Comparison of ENCODE assay signal across 9 mouse cellular contexts in genomic region chr11:104302628-104303027, GRCm38 (mm10).
DNase-seq lines count a peak whose midpoint lies in the region; ATAC-seq lines count a peak whose summit lies in the region.
"Had no signal": no experiment of that assay in that cellular context is flagged by ENCODE, and none has a peak within 500 bp of the region (broad histone marks: within the 10 kb centered on the region; RNA-seq: fewer than 3 reads in every experiment).

No protein-coding gene starts in this region.

- peaks cover 3% of the 10 kb centered on the region; the same call in 1 of the 2 replicates for H3K27me3 ChIP-seq in hindbrain, embryonic 12.5 days
- H3K27me3 ChIP-seq in hindbrain, embryonic 14.5 days (ENCODE audit: control insufficient read depth, insufficient read depth, low read length): no peaks in the 10 kb centered on the region
- H3K27me3 ChIP-seq in midbrain, embryonic 14.5 days (ENCODE audit: control insufficient read depth, insufficient read depth, low read length): no peaks in the 10 kb centered on the region
- H3K27me3 ChIP-seq in midbrain, embryonic 11.5 days (ENCODE audit: control insufficient read depth, insufficient read depth, low read length): no peaks in the 10 kb centered on the region
- H3K27me3 ChIP-seq in embryonic facial prominence, embryonic 15.5 days: no peaks in the 10 kb centered on the region

- H3K4me1 ChIP-seq in hindbrain, embryonic 12.5 days: peaks cover 7% of the 10 kb centered on the region
- H3K4me1 ChIP-seq in hindbrain, embryonic 14.5 days (replicated peaks; ENCODE audit: control insufficient read depth, insufficient read depth, low read length): no peaks in the 10 kb centered on the region
- no peaks in the 10 kb centered on the region for H3K4me1 ChIP-seq in midbrain, embryonic 14.5 days (ENCODE audit: control insufficient read depth, insufficient read depth, low read length)
- H3K4me1 ChIP-seq in midbrain, embryonic 11.5 days (ENCODE audit: control insufficient read depth, insufficient read depth, low read length): 0 out of 2 replicates have a peak, but pooled peaks cover 3% of the 10 kb centered on the region
- peaks cover 27% of the 10 kb centered on the region for H3K4me1 ChIP-seq in embryonic facial prominence, embryonic 15.5 days

- H3K4me3 ChIP-seq in hindbrain, embryonic 12.5 days: no peak overlapping the region
- no peak overlapping the region for H3K4me3 ChIP-seq in hindbrain, embryonic 14.5 days (replicated peaks; ENCODE audit: low read length)
- no peak overlapping the region for H3K4me3 ChIP-seq in midbrain, embryonic 14.5 days (replicated peaks; ENCODE audit: low read depth, low read length)
- H3K4me3 ChIP-seq in midbrain, embryonic 11.5 days (ENCODE audit: low read depth, low read length): no peak overlapping the region
- no peak overlapping the region for H3K4me3 ChIP-seq in embryonic facial prominence, embryonic 15.5 days (replicated peaks)

- 50% methylated on average over 12 of the region's 12 CpGs for WGBS in hindbrain, embryonic 12.5 days
- WGBS in hindbrain, embryonic 14.5 days: 50% methylated on average over 12 of the region's 12 CpGs
- whole genome bisulfite sequencing in midbrain, embryonic 14.5 days: 47% methylated on average over 12 of the region's 12 CpGs
- 54% methylated on average over 12 of the region's 12 CpGs for WGBS in midbrain, embryonic 11.5 days
- 23% methylated on average over 12 of the region's 12 CpGs for WGBS in embryonic facial prominence, embryonic 15.5 days

- H3K9me3 ChIP-seq in hindbrain, embryonic 12.5 days (replicated peaks): no peaks in the 10 kb centered on the region
- no peaks in the 10 kb centered on the region for H3K9me3 ChIP-seq in hindbrain, embryonic 14.5 days (ENCODE audit: control insufficient read depth, low read length)
- no peaks in the 10 kb centered on the region for H3K9me3 ChIP-seq in midbrain, embryonic 14.5 days (ENCODE audit: control insufficient read depth, low read length)
- no peaks in the 10 kb centered on the region for H3K9me3 ChIP-seq in midbrain, embryonic 11.5 days (ENCODE audit: control insufficient read depth, low read length)
- no peaks in the 10 kb centered on the region for H3K9me3 ChIP-seq in embryonic facial prominence, embryonic 15.5 days (replicated peaks)
- H3K9me3 ChIP-seq: G1E had no signal

- H3K9ac ChIP-seq in hindbrain, embryonic 12.5 days: no peak overlapping the region
- no peak overlapping the region for H3K9ac ChIP-seq in hindbrain, embryonic 14.5 days
- no peak overlapping the region for H3K9ac ChIP-seq in midbrain, embryonic 14.5 days (replicated peaks; ENCODE audit: low read length)
- no peak overlapping the region for H3K9ac ChIP-seq in midbrain, embryonic 11.5 days (ENCODE audit: low read length)
- no peak overlapping the region for H3K9ac ChIP-seq in embryonic facial prominence, embryonic 15.5 days

- H3K36me3 ChIP-seq in hindbrain, embryonic 12.5 days: peaks cover 17% of the 10 kb centered on the region; the same call in 1 of the 2 replicates
- peaks cover 87% of the 10 kb centered on the region for H3K36me3 ChIP-seq in hindbrain, embryonic 14.5 days (replicated peaks; ENCODE audit: control insufficient read depth, insufficient read depth)
- peaks cover 55% of the 10 kb centered on the region for H3K36me3 ChIP-seq in midbrain, embryonic 14.5 days (ENCODE audit: control insufficient read depth, insufficient read depth, low read length)
- no peaks in the 10 kb centered on the region for H3K36me3 ChIP-seq in midbrain, embryonic 11.5 days (ENCODE audit: control insufficient read depth, insufficient read depth, low read length)
- no peaks in the 10 kb centered on the region for H3K36me3 ChIP-seq in embryonic facial prominence, embryonic 15.5 days

- no peak for DNase-seq in hindbrain, embryonic 14.5 days (ENCODE audit: low spot score)
- DNase-seq in midbrain, embryonic 14.5 days: peak; percentile 28
- no peak for DNase-seq in midbrain, embryonic 11.5 days (ENCODE audit: low spot score, missing footprints)
- peak; percentile 62 for DNase-seq in right cerebral cortex, postnatal 25 days
- no peak for DNase-seq in ovary, postnatal 14 days (ENCODE audit: low spot score)
- DNase-seq: gastrocnemius, postnatal 10 days had no signal

- H3K4me2 ChIP-seq in hindbrain, embryonic 12.5 days (replicated peaks): 0 out of 2 replicates have a peak overlapping the region, but pooled peaks have one; percentile 13
- no peak overlapping the region for H3K4me2 ChIP-seq in hindbrain, embryonic 14.5 days (replicated peaks)
- H3K4me2 ChIP-seq in midbrain, embryonic 14.5 days (ENCODE audit: low read length): no peak overlapping the region
- no peak overlapping the region for H3K4me2 ChIP-seq in midbrain, embryonic 11.5 days
- H3K4me2 ChIP-seq in embryonic facial prominence, embryonic 15.5 days (replicated peaks): peak overlapping the region; percentile 28; the same call in 1 of the 2 replicates

- no peak for ATAC-seq in hindbrain, embryonic 12.5 days (ENCODE audit: low FRiP score)
- ATAC-seq in hindbrain, embryonic 14.5 days (ENCODE audit: low FRiP score): no peak
- ATAC-seq in midbrain, embryonic 14.5 days (ENCODE audit: low FRiP score, low TSS enrichment): no peak
- no peak for ATAC-seq in midbrain, embryonic 11.5 days (ENCODE audit: low FRiP score)
- no peak for ATAC-seq in embryonic facial prominence, embryonic 15.5 days (ENCODE audit: insufficient number of reproducible peaks, low FRiP score, low TSS enrichment, low read depth)

- no peak overlapping the region for H3K27ac ChIP-seq in hindbrain, embryonic 12.5 days
- H3K27ac ChIP-seq in hindbrain, embryonic 14.5 days: no peak overlapping the region
- H3K27ac ChIP-seq in midbrain, embryonic 14.5 days (replicated peaks; ENCODE audit: low read depth, low read length): no peak overlapping the region
- H3K27ac ChIP-seq in midbrain, embryonic 11.5 days (ENCODE audit: low read depth, low read length): no peak overlapping the region
- H3K27ac ChIP-seq in embryonic facial prominence, embryonic 15.5 days (replicated peaks): peak overlapping the region; percentile 22; the same call in 1 of the 2 replicates

Comparison
In these comparisons a context has a peak if more than half of its experiments do, and no peak if none do; other contexts are left out.
1. H3K4me2 ChIP-seq: peak in hindbrain, embryonic 12.5 days (single experiment) and embryonic facial prominence, embryonic 15.5 days (single experiment); none in hindbrain, embryonic 14.5 days (single experiment), midbrain, embryonic 14.5 days (single experiment) and midbrain, embryonic 11.5 days (single experiment).
2. DNase-seq: peak in midbrain, embryonic 14.5 days (single experiment) and right cerebral cortex, postnatal 25 days (single experiment); none in hindbrain, embryonic 14.5 days (single experiment), midbrain, embryonic 11.5 days (single experiment) and ovary, postnatal 14 days (single experiment).